In the genomic region with DNA sequence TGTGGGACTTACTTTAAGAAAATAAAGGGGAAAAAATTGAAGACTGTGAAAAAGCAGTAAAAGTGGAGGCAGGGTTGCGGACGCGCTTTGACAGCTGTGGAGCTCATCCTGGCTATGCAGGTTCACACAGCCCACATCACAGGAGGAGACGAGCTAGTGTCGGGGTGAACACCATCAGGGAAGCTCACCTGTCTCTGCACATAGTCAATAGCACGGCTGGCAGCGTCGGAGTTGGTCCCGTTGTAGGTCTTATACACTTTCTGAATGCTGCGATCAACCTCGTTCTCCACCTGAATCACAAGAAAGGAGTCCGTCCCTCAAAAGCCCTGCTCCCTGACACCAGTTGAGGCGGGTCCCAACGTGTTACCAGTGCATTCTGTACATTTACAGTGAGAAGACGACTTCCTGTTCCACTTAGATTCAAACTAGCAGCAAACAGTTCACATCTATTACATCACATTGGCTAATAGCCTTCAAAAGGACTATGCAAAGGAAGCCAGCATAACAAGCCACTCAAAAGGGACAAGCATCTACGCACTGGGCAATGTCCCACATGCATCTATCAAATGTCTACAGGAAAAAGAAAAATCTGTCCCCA, we compare ENCODE assay signal across 24 mouse cellular contexts. TPM values are rescaled to one million over a fixed set of nuclear protein-coding genes. Genes with fewer than 3 reads are reported as not detected.
DNase-seq lines count a peak whose midpoint lies in the region; ATAC-seq and TF ChIP-seq lines count a peak whose summit lies in the region.
"Had no signal": no experiment of that assay in that cellular context is flagged by ENCODE, and none has a peak within 500 bp of the region (broad histone marks: within the 10 kb centered on the region; RNA-seq: fewer than 3 reads in every experiment).

No protein-coding gene starts in this region.

- no peaks in the 10 kb centered on the region for H3K27me3 ChIP-seq in stomach, postnatal 0 days (ENCODE audit: control insufficient read depth, insufficient read depth, low read length)
- H3K27me3 ChIP-seq: CH12.LX; embryonic facial prominence, embryonic 15.5 days; heart, embryonic 12.5 days; Patski had no signal

- no peak for ATAC-seq in stomach, postnatal 0 days (ENCODE audit: low FRiP score, low TSS enrichment)
- ATAC-seq: forebrain, embryonic 14.5 days; Patski had no signal

- H3K4me3 ChIP-seq in stomach, postnatal 0 days (ENCODE audit: low read depth, low read length): no peak overlapping the region
- H3K4me3 ChIP-seq: embryonic facial prominence, embryonic 15.5 days; erythroblast, embryonic 14.5 days; forebrain, embryonic 10.5 days; gastrocnemius, adult 2 months; heart, embryonic 12.5 days; hindbrain, embryonic 10.5 days had no signal

- no peaks in the 10 kb centered on the region for H3K4me1 ChIP-seq in stomach, postnatal 0 days (replicated peaks; ENCODE audit: control insufficient read depth, insufficient read depth)
- H3K4me1 ChIP-seq: forebrain, embryonic 10.5 days; hindbrain, embryonic 10.5 days had no signal

- no peak overlapping the region for H3K27ac ChIP-seq in stomach, postnatal 0 days (replicated peaks)
- H3K27ac ChIP-seq: embryonic facial prominence, embryonic 15.5 days; forebrain, embryonic 10.5 days; gastrocnemius, adult 2 months; hindbrain, embryonic 10.5 days; hindbrain, embryonic 14.5 days had no signal

- H3K4me2 ChIP-seq in stomach, postnatal 0 days (replicated peaks; ENCODE audit: low read depth): no peak overlapping the region
- H3K4me2 ChIP-seq: embryonic facial prominence, embryonic 15.5 days; heart, embryonic 12.5 days; hindbrain, embryonic 14.5 days had no signal

- no peak for TF ChIP-seq CTCF in stomach, postnatal 0 days (IDR thresholded peaks at IDR 0.05; ENCODE audit: low read depth)

- TF ChIP-seq EP300 in stomach, postnatal 0 days (optimal IDR thresholded peaks at IDR 0.05): no peak

- 82% methylated on average over 16 of the region's 16 CpGs for WGBS in stomach, postnatal 0 days

- H3K36me3 ChIP-seq in stomach, postnatal 0 days (ENCODE audit: control insufficient read depth, insufficient read depth, low read length): peaks cover 4% of the 10 kb centered on the region; the same call in 1 of the 2 replicates

- no peaks in the 10 kb centered on the region for H3K9me3 ChIP-seq in stomach, postnatal 0 days (ENCODE audit: control insufficient read depth, low read length)
- H3K9me3 ChIP-seq: embryonic facial prominence, embryonic 15.5 days; heart, embryonic 12.5 days; hindbrain, embryonic 10.5 days had no signal

- DNase-seq in T-cell, adult 2 months (ENCODE audit: low spot score): peak; percentile 20
- peak; percentile 20 to 52 for DNase-seq in thymus, adult 18-20 months
- peak; percentile 65 for DNase-seq in thymus, postnatal 14 days
- no peak for DNase-seq in kidney, adult 11 months
- DNase-seq in stomach, postnatal 0 days (ENCODE audit: low spot score): no peak
- no peak for DNase-seq in urinary bladder, postnatal 4 days (ENCODE audit: low spot score in 2 of 2)
- no peak for DNase-seq in natural killer cell, adult 2 months (ENCODE audit: low spot score in 2 of 2)
- DNase-seq: adrenal gland, adult 8-10 months; cerebellum, adult 11 months; cerebellum, adult 8-10 months; cerebellum, postnatal 14 days; embryo, embryonic 11 days; gastrocnemius, adult 2 months; gastrocnemius, postnatal 25 days; heart, adult 18-20 months had no signal

- no peak overlapping the region for H3K9ac ChIP-seq in stomach, postnatal 0 days (ENCODE audit: low read length)
- H3K9ac ChIP-seq: embryonic facial prominence, embryonic 15.5 days; heart, embryonic 12.5 days; hindbrain, embryonic 14.5 days had no signal

RNA-seq across cellular contexts. Expression of a gene that starts 18.9 kb away (rescaled TPM):
- 318 and 328 TPM in 2 replicates for polyA plus RNA-seq in stomach, postnatal 0 days (2015; fragmentation: Nextera tagmentation; extraction: Ambion mirVana)

RNA-seq across cellular contexts. Expression of a gene that starts 56.7 kb away (rescaled TPM):
- polyA plus RNA-seq in stomach, postnatal 0 days (2015; fragmentation: Nextera tagmentation; extraction: Ambion mirVana): 3.9 and 5.0 TPM in 2 replicates

Comparison
In these comparisons a context has a peak if more than half of its experiments do, and no peak if none do; other contexts are left out.
1. DNase-seq: peak in T-cell, adult 2 months (single experiment), thymus, adult 18-20 months (2 of 2) and thymus, postnatal 14 days (single experiment); none in kidney, adult 11 months (single experiment), stomach, postnatal 0 days (single experiment), urinary bladder, postnatal 4 days (0 of 2) and natural killer cell, adult 2 months (0 of 2).